Mouse (Mus musculus) lung, postnatal 36 days (tissue): ENCODE data around the gene Trim60.
A peak's percentile ranks its signal among the peaks of the same experiment; 100 is the strongest.
"Not testable (repeated sequence)": the region's sequence is repeated elsewhere in the genome, so short reads cannot be mapped to it uniquely, and the experiment has no call there.

Experiments
- DNase-seq: peaks from one replicate; pipeline ENCODE4 v3.0.0; 2022; ENCODE audit warnings: mixed read lengths

Gene Trim60

DNA sequence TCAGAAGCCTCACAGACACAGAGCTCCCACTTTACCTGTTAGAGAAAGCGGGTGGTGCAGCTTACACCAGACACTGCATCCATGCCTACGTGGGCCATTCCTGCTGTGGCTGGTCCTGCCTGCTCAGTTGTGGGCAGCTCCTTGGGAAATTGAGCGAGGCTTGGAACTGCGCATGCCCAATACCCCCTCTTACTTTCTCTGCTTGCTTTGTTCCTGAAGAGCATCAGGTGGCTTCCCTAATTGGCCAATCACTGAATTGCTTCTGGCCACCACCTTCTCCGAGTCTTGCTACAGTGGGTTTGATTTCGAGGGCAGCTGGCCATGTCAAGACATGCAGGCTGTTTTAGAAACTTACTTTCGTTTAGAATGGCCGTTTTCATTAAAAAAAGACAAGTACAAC is at the start of gene Trim60, which contains the start of gene Trim61:
TSS of gene Trim60 (minus strand) at position 162 of the 400 bp plus-strand sequence.
TSS of gene Trim61 (minus strand) at position 101 of the 400 bp plus-strand sequence.
- DNase-seq = no peak

DNA sequence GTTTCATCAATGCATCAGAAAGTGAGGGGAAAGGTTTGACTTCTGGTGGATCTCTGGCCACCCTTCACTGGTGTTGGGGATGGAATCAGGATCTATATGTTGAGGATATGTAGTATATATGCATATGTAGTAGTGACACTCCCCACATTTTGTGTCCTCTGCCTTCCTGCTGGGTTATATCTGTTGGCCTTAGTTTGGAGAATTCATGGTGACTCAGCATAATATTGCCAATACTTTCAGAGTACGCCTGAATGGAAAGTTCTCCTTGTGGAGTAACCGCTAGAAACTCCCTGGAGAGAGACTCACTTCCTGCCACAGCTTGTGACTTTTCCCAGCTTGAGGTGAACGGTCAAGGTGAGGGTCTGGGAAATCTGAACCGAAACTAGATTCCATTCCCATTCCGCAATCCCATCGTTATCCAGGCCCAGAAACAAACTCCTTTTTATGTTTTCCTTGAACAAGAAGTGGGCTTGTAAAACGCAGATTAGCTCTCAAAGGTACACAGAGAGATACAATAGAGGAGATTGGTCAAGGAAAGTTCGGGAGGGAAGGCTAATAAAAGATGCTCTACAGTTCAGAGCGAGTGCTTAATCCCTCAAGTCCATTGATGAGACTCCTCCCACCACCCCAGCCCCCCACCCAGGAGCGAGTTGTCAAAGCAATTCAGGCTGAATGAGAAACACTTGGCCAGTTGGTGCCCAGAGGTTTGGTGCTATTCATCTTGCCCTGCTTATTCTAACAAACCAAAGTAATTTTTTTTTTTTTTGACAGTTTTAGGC is 49.5 kb upstream of the Trim60 start:
- DNase-seq = peak; percentile 2

DNA sequence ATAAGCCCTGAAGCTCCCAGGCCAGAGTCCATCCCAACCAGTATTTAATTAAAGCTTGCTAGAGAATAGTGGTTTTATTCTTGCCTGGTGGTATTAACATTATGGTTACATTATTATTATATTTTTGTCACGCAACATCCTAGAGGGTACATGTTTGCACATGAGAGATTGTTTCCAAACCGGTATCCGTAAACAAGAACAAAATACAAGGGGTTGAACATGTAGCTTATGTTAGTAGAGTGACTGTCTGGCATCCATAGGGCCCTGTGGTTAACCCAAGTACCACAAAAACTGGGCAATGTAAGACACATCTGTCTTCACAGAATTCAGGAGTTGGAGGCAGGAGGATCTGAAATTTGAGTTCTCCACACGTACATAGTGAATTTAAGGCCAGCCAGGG is 48.6 kb upstream of the Trim60 start:
- no peak for DNase-seq

DNA sequence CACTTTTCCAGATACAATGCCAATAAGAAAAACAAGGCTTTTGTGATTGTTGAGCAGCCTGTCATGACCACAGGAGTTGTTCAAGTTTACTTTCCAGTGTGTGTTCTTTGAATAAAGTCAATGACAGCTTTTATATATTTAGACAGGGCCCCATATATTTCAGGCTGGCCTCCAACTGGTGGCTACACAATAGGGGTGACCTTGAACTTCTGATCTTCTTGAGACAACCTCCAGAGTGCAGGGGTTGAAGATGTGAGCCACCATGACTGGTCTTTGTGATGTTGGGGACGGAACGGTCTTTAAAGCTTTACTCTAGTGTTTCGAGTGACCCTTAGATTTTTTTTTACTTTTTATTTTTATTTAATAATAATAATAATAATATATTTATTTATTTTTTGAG is 47.2 kb upstream of the Trim60 start:
- no peak for DNase-seq

DNA sequence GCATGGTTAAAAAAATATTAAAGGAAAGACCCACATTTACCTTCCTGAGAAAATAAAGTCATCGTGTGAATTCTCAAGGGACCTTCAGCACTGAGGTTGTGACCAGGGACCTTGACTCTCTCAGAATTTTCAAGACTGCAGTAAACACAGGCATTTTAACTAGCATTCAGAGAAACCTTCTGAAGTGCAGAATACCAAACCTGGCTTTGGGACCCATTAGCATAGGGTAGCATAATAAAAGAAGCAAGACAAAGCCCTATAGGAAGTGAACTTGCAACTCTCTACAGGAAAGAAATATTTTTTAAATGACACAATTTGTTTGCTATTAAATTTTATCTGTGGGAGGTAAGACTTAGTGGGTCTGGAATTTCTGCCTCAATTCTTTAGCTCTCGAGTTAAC is 45.7 kb upstream of the Trim60 start:
- no peak for DNase-seq

DNA sequence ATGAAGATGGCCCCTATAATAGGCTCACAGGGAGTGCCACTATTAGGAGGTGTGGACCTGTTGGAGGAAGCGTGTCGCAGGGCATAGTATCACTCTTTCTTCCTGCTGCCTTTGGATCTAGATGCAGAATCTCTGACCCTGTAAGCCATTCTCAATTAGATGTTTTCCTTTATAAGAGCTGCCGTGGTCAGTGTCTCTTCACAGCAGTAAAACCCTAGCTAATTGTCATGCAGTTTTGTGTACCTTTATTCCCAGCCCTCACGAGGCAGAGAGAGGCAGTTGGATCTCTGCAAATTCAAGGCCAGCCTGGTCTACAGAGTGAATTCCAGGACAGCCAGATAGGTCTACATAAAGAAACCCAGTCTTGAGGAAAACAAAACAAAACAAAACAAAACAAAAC is 43.8 kb upstream of the Trim60 start:
- no peak for DNase-seq

DNA sequence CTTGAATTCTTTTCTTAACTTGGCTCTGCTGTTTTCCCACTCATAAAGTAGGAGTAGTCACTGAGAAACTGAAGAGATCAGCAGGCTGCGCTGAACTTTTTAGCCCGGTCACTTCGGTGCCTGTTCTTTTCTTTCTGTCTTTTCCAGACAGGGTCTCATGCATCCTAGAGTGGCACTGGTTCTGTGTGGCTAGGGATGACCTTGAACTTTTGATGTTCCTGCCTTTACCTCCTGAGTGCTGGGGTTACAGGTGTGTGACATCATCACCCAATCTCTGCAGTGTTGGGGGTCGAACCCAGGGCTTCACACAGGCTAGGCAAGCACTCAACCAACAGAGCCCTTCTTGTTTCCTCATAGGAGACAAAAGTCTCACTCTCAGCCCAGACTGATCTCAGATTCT is 38.3 kb upstream of the Trim60 start:
- DNase-seq = no peak

DNA sequence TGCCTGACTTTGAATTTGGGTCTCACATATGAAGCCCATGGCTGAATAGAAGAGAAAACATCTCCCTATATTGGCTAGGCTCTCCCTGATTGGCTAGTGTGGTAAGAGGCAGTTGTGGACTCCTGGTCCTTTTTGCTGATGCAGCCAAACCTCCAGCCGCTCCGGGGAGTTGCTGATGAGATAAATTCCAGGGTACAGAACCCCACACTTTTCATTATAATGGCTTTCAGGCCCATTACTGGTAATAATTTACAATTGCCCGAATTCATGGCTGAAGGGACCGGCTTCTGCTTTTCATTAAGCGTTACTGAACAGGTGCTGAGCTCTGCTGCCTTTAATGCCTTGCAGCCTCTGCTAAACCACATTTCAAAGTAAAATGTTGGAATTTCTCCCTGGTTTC is 35.6 kb upstream of the Trim60 start:
- no peak for DNase-seq

DNA sequence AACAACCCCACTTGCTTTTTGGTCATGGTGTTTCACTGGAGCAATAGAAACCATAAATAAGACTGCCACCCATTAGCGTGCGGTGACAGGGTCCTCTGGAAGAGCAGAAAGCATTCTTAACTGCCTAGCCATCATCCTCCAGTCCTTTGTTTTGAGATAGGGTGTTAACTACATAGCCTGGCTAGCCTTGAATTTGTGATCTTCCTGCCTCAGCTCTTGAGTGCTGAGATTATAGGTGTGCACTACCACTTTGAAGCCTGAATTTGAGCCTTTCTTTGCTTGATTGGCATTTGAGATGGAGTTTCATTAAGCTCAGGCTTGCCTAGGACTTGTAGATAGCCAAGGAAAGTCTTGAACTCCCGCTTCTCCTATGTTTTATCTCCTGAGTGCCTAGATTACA is 35.2 kb upstream of the Trim60 start:
- no peak for DNase-seq

DNA sequence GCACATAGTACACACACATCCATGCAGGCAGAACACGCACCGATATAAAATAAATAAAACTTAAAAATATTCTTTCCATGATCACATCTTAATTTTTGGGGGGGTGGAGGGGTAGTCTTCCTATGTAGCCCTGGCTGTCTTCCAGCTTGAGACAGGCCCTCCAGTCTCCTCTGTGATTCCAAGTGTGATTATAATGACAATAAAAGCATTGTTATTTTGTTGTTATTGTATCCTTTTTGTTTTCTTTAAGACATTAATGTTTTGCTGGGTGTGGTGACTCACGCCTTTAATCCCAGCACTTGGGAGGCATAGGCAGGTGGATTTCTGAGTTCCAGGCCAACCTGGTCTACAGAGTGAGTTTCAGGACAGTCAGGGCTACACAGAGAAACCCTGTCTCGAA is 29.4 kb upstream of the Trim60 start:
- no peak for DNase-seq

DNA sequence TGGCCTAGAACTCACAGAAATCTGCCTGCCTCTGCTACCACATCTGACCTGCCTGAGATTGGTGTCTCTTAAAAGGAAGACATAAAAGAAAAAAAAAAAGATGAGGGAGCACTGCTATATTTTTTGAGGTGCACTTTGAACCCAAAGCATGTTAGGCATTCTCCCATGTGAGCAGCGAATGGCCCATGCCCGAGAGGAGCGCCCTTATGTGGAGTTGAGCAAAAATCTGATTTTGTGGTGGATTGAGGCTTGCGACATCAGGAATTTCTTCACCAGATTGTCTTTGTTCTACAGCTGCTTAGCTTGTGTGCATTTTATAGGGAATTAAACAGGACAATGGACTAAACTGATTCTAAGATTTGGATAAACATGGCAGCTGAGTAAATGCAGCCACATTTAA is 28.8 kb upstream of the Trim60 start:
- DNase-seq = no peak

DNA sequence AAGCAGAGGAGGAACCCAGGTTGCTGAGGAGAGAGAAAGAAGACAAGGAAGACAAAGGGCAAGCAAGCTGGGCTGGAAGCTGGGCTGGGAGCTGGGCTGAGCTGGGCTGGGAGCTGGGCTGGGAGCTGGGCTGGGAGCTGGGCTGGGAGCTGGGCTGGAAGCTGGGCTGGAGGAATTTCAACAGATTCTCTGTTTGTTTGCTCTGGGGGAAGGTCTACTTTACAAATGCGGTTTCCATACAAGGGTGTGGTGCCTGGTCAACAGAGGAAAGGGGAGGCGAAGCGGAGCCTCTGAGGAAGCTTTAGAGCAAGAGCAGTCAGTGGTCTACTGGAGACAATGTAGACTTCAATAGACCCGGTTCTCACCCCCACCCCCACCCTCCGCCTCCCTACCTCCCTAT is 28.2 kb upstream of the Trim60 start:
- DNase-seq = no peak

DNA sequence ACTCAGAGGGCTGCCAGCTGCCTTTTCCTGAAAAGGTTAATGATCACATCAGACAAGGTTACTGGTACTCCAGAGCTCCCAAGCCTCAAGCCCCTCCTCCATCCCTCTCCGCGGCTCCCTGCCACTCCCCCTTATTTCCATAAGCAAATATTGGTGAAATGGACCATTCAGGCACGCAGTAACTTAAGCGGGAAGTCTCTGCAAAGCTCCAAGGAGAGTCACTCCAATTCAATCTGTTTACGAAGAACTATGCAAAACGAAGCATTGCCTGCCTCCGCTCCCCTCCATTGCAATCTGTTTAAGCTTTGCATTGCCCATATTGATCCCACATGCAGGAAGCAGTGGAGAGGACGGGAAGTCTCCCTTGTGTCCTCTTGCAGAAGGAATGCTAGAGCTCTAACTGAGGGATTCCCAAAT is 18.7 kb upstream of the Trim60 start, which contains the start of gene Apela:
TSS of gene Apela (minus strand) at position 220 of the 417 bp plus-strand sequence.
- DNase-seq = peak; percentile 57

DNA sequence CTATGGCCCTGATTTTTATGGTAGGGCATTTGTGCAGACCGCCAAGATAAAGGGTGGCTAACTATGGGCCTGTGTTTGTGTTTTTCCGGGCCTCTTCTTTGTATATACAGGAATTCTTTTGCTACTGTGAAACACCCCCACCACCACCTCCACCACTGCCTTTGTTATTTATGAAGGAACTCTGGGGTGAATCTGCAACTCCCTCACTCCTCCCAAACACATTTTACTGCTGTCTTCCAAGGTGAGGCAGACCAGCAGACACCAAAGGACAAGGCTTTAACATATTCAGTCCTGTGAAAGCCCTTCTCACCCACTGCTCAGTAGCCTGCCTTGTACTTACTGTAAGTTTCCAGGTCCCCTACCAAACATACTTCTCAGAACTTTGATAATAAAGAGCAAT is 15.8 kb upstream of the Trim60 start:
- no peak for DNase-seq

DNA sequence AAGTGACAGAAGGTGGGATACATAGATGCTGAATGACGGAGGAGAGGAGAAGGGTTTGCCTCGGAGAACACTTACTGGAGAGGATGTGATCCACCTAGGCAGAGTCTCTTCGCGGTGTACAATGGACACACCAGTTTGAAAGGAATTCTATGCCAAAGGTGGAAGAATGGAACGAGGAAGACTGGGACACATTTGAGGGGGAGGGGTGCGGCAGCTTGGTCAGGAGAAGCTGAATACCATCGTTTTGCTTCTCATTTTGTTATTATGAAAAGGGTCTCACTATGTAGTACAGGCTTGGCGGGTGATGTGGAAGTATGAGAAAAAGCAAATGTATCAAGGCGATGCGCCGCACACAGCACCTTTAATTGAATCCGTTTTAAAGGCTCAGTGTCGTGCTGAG is 14.7 kb upstream of the Trim60 start:
- DNase-seq = no peak

DNA sequence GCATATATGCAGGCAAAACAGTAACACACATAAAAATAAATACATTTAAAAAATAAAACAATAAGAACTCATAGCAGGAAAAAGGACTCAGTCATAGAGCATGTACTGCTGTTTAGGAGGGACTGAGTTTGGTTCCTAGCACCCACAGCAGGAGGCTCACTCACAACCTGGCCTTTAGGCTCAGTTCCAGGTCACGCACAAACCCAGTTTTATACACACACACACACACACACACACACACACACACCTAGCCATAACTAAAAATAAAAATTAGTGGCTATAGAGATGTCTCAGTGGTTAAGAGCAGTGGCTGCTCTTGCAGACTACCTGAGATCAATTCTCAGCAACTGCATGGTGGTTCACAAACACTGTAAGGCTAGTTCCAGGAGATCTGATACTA is 13.7 kb upstream of the Trim60 start:
- no peak for DNase-seq

DNA sequence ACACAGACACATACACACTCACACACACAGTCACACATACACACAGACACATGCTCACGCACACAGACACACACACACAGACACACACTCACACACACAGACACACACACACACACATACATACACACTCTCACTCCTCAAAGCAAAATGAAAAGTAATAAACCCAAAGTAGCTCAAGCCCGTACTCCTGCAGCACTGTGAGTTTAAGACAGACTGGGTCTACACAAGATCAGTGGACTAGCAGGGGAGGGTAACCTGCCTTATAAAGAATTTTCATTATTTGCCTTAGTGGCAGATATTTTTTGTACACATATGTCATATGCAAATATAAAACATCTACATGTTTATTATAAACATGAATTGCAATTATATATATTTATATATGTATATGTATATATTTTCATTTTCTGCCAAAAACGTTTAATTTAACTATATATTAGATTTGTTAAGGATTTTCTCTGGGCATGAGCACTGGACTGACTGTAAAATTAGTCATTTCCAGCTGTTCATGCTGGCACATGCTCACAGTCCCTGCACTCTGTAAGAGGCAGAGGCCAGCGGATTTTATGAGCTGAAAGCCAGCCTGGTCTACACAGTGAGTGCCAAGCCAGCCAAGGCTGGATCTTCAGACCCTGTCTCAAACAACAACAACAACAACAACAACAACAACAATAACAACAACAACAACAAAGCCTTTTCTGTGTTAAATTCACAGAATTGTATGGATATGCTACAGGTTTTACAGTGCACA is 12.5 kb upstream of the Trim60 start:
- no peak for DNase-seq

DNA sequence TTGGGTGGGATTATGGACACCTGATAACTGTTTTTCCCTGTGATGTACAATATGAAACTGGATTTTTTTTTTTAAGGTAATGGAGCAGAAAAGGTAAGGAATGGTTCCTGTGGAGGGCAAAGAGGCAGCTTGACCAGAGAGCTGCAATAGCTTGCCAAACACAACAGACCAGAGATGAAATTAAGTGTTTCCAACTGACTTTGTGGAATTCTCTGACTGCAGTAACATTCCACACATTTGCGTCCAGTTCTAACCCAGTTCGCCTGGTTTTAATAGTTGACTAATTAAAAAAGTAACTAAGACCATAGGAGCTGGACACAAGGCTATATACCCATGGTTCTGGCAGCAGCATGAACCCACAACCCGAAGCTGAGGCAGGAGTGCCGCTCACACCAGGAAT is 11.4 kb upstream of the Trim60 start:
- no peak for DNase-seq

DNA sequence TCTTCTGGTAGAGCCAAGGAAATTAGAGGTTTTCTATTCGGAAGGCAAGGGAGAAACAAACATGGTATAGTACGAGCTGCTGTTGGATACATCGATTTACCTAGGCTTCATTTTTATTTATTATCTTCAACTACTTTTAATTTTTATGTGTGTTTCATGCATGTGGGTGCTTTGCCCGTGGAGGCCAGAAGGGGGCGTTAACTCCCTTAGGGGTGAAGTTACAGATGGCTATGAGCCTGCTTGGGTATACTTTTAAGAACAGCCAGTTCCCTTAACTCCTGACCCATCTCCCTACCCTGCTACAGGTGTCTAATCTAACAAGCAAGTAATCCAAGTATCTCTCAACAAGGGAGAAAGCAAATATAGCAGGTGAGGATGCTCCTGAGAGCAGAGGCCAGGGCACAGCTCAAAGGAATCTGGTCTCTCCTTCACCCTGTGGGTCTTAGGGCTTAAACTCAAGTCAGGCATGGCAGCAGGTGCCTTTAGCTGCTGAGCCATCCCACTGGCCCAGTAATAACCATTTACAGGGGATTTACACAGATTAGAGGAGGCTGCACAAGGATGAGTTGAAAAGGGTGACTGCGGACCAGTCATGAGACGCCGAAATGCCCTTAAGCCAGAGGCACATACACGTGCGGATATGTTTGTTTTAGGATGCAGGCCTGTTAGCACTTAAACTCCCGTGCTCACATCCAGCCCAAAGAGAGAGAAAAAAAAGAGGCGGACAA is 10.7 kb upstream of the Trim60 start:
- no peak for DNase-seq

DNA sequence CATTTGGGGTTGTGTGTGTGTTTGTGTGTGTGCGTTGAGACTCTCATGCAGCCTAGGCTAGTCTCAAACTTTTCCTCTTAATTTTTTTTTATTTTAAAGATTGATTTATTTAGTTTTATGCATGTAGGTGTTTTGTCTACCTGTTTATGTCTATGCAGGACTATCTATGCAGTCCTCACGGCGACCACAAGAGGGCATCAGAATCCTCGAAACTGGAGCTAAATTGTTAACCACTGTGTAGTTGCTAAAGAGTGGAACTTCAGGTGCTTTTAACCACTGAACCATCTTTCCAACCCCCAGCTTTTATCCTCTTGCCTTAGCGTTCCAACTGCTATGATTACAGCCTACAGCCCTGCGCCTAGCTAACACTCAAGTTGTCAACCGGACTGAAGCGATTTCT is 4.1 kb upstream of the Trim60 start:
- peak; percentile 84 for DNase-seq

DNA sequence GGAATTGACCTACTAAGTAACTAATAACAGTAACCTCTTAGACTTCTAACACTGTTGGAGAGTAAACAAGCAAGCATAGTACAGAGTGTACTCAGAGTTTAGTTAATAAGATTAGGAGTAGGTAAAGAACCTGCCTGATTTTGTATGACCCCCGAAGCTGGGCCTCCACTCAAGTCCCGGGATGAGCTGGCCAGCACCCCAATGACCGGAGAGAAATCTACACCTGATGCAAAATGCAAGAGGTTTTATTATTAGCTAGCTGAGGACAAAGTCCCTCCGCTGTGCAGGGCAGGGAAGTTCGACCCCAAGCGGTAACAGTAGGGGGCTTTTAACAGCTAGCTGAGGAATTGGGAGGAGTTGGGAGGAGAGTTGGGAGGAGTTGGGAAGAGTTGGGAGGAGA is 10.8 kb downstream of the Trim60 start:
- DNase-seq = not testable (repeated sequence)

DNA sequence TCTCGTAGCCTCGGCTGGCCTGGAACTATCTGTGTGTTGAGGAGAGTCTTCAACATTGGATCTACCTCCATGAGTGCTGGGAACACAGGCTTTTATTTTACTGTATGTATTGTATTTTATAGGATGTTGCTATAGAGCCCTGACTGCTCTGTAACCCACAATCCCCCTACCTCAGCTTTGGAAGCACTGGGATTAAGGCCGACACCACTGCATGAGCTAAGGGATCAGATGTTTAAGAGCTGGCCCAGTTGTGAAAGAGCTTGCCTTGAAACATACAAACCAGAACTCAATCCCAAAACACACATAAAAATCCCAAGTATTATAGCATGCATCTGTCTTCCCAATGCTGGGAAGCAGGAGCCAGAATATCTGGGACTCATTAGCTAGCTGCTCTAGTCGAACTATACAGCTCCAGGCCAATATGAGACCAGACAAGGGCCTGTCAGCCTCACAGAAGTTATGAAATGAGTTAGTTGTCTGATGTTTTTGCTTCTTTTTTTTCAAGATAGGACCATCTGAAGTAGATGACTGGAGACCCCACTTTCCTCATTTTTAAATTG is 19.5 kb downstream of the Trim60 start:
- no peak for DNase-seq

DNA sequence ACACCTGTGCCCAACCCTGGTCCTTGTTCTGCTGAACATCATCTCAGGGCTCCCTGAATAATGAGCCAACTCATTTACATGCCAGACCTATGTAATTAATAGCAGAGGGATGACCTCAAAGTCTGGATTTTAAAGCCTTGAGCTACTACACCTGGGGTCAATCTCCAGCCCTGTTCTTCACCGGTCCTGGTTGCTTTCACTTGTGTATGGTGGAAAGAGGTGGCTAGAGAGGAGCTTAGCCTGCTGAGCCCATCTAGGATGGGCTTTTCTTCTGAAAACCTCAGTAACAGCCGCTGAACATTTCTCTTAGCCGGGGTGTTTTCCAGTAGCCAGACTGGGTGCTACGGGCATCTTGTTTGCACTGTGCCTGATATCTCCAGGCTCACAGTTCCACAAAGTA is 30.7 kb downstream of the Trim60 start, which contains the start of gene Trim75:
TSS of gene Trim75 (minus strand) at position 101 of the 400 bp plus-strand sequence.
- DNase-seq = no peak
